Mouse (Mus musculus) limb, embryonic 10.5 days (tissue): Measurements from ENCODE around the gene Nol6. TPM values are rescaled to one million over a fixed set of nuclear protein-coding genes. Genes with fewer than 3 reads are reported as not detected.

ENCODE experiments used
- DNase-seq: peaks from one replicate; pipeline ENCODE4 v3.0.0-alpha.2; 2017; ENCODE audit warnings: low spot score
- H3K27ac ChIP-seq: fragments of 300-500 bp; sonication (generic); 2 replicates; pipeline ENCODE4 v1.5.1; 2016; ENCODE audit warnings: mild to moderate bottlenecking
- H3K27me3 ChIP-seq: fragments of 300-500 bp; sonication (generic); 2 replicates; pipeline ENCODE4 v1.6.1; 2016; ENCODE audit warnings: low read depth, mild to moderate bottlenecking; ENCODE audit not compliant: poor library complexity, severe bottlenecking
- H3K36me3 ChIP-seq: fragments of 300-500 bp; sonication (generic); 2 replicates; pipeline ENCODE4 v1.6.1; 2016; ENCODE audit warnings: mild to moderate bottlenecking, moderate library complexity
- H3K4me1 ChIP-seq: fragments of 300-500 bp; sonication (generic); 2 replicates; pipeline ENCODE4 v1.6.1; 2016
- H3K4me3 ChIP-seq: fragments of 300-500 bp; sonication (generic); 2 replicates; pipeline ENCODE4 v1.5.1; 2016; ENCODE audit warnings: mild to moderate bottlenecking, moderate library complexity
- H3K9me3 ChIP-seq: fragments of 300-500 bp; sonication (generic); replicated peaks from 2 replicates; pipeline ENCODE4 v1.6.1; 2016; ENCODE audit warnings: mild to moderate bottlenecking
- WGBS: fragments of 180-500 bp; shearing (Covaris S2); methylation state at CpG from one replicate; pipeline ENCODE4 v1.1.7; 2016; 5-methylcytosine and 5-hydroxymethylcytosine counted together
- polyA plus RNA-seq: library from polyadenylated mRNA; unstranded; fragments of >200 nt; fragmentation: Nextera tagmentation; extraction: Ambion mirVana; gene quantifications from 2 replicates; pipeline ENCODE4 v1.2.1, GENCODE M21; 2016

The Nol6 gene
- polyA plus RNA-seq, 1 experiment from 2014 or later = 39.7 TPM

DNA sequence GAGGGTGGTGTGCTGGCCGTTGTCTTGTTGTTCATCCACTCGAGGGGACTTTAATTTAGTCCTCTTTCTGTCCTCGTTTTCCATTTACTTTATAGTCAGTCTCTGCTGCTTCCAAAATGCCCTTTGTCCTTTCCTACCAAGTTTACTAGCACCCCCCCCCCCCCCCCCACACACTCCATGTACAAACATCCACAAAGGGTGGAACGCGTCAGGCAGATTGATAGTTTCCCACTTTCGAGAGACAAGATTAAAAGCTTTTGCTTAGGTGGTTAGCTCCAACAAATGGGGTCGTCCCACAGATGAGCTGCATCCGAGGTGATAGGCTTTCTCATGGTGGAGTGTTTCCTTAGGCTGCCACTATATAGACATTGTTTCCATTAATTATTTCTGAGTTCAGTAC, 12.6 kb upstream of the Nol6 start:
- no peaks in the 10 kb centered on the region for H3K9me3 ChIP-seq
- H3K36me3 ChIP-seq = peaks cover 39% of the 10 kb centered on the region
- 0% methylated on average over 8 of the region's 8 CpGs for WGBS
- peak overlapping the region; percentile 89 for H3K4me3 ChIP-seq
- peak overlapping the region; percentile 100 for H3K27ac ChIP-seq
- no peak for DNase-seq
- H3K4me1 ChIP-seq = peaks cover 25% of the 10 kb centered on the region
- H3K27me3 ChIP-seq = no peaks in the 10 kb centered on the region

DNA sequence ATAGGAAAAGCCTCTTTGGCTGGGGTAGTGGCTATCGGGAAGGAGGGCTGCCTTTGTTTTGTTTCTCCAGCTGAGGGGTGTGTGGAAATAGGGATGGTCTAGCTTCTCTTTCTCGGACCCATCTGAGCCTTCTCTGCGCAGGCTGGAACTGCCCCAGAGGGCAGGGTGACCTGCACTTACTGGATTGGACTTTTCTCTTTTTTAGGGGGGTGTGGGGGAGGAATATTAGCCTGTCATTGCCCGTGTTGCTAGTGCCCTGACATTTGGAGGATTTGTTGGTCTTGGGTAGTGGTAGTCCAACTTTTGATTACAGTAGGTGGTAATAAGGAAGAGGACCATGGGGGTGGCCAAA, 12.2 kb upstream of the Nol6 start:
- Histone ChIP-seq H3K4me3 (peak overlapping the region; percentile 89), H3K27me3 (no peaks in the 10 kb centered on the region), H3K36me3 (peaks cover 35% of the 10 kb centered on the region), H3K4me1 (peaks cover 25% of the 10 kb centered on the region), H3K27ac (peak overlapping the region; percentile 100), H3K9me3 (no peaks in the 10 kb centered on the region)
- no peak for DNase-seq
- 0% methylated on average over 4 of the region's 4 CpGs for WGBS

DNA sequence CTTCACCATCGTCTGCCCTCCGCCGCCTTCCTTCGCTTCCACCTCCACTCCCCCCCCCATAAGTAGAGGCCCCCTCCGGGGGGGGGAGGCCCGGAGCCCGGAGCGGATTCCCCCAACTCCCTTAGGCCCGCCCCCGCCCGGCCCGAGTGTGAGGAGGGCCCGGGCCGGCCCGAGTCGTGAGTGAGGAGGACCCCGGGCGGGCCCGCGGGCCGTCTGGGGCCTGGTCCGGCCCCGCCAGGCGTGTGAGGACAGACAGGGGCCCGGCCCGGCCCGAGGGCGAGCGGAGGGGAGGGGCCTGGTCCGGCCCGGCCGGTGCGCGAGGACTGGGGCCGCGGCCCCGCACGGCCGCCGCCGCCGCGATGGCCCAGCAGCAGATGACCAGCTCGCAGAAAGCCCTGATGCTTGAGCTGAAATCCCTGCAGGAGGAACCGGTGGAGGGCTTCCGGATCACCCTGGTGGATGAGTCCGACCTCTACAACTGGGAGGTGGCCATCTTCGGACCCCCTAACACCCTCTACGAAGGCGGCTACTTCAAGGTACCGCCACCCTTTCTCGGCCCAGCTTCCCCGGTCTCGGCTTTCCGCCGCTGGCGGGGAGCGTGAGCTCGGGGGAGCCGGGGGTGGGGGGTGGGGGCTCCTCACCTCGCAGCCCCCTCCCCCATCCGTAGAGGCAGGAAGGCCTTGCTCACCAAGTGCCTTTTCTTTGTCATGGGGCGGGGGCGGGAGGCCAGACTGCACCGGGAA, 11.6 kb upstream of the Nol6 start, which contains the start of gene Ube2r2:
Gene Ube2r2, plus strand, starts transcription at position 33 of the 743 bp plus-strand sequence.
- Histone ChIP-seq H3K27me3 (no peaks in the 10 kb centered on the region), H3K27ac (peak within 1 kb of the TSS; percentile 100), H3K4me3 (peak within 1 kb of the TSS; percentile 89), H3K4me1 (peaks cover 25% of the 10 kb centered on the region), H3K36me3 (peaks cover 29% of the 10 kb centered on the region), H3K9me3 (no peaks in the 10 kb centered on the region)
- WGBS = under 1% methylated on average over 61 of the region's 65 CpGs
- peak; percentile 82 for DNase-seq

DNA sequence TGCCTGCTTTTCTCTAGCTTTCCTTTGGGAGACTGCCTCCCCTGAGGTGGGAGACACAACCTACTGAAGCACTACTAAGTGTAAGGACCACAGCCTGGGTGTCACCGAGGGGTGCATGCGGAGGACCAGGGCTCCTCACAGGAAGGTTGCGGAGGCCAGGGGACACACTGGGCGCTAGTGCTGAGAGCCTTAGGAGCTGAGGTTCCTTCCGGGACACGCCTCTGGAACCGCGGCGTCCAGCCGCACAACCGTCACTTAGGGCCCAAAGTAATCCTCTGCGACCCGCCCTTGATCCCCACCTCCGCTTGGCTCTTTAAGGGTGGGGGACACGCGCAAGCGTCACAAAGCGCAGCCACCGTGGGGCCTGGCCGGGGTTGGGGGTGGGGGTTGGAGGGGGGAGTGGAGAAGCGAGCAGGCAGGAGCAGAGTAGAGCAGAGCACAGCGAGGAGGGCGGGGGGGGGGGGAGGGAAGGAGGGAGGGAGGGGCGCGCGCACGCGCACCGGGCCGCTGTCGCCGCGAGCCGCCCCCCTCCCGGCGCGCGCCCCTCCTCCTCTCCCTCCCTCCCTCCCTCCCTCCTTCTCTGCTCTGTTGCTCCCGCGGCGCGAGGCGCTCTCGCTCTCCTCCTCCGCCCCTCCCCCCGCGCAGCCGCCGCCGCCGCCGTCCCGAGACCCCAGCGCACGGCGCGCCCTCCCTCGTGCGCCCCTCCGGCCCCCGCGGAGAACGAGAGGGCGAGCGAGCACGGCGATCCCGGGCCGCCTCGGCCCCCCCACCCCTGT, 10.9 kb upstream of the Nol6 start:
- Histone ChIP-seq H3K9me3 (no peaks in the 10 kb centered on the region), H3K36me3 (peaks cover 22% of the 10 kb centered on the region), H3K4me1 (peaks cover 25% of the 10 kb centered on the region), H3K27ac (peak overlapping the region; percentile 100), H3K4me3 (peak overlapping the region; percentile 89), H3K27me3 (no peaks in the 10 kb centered on the region)
- WGBS = 1% methylated on average over 37 of the region's 70 CpGs
- DNase-seq = peak; percentile 91

DNA sequence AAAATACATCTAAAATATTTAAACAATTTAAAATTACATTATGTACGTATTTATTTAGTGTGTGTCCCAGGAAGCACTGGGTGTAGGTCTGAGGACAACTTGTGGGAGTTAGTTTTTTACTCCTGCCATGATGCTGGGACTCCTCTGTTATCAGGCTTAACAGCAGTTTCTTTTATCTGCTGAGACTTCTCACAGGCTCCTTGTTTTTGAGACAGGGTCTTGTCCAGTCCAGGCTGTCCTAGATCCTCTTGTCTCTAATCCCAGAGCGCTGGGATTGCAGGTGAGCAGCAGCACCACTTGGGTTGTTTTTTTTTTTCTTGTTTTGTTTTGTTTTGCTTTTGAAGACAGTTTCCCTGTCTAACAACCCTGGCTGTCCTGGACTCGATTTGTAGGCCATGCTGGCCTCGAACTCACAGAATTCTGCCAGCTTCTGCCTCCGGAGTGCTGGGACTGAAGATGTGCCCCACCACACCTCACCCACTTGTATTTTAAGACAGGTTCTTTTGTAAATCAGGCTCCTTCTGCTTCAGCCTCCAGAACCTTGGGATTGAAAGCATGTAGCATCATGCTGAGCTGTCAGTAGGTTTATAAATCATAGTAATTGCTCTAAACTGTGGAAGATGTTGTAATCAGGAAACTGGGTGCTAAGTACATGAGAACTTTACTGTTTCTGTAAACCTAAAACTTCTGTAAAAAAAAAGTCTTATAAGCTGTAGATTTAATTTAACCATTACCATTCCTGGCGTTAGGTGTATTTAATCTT, 9.5 kb upstream of the Nol6 start:
- H3K4me3 ChIP-seq = no peak overlapping the region
- DNase-seq = no peak
- no peaks in the 10 kb centered on the region for H3K27me3 ChIP-seq
- 78% methylated on average over 6 of the region's 6 CpGs for WGBS
- peaks cover 9% of the 10 kb centered on the region for H3K36me3 ChIP-seq
- H3K4me1 ChIP-seq = peaks cover 25% of the 10 kb centered on the region
- H3K9me3 ChIP-seq = no peaks in the 10 kb centered on the region
- H3K27ac ChIP-seq = peak overlapping the region; percentile 100; the same call in 1 of the 2 replicates

GRCm38 (mm10) chr4:41132471-41132870, 8.2 kb upstream of the Nol6 start:
- H3K27ac ChIP-seq = no peak overlapping the region
- no peaks in the 10 kb centered on the region for H3K9me3 ChIP-seq
- H3K4me1 ChIP-seq = peaks cover 20% of the 10 kb centered on the region
- no peaks in the 10 kb centered on the region for H3K36me3 ChIP-seq
- WGBS = 87% methylated on average over 6 of the region's 6 CpGs
- H3K4me3 ChIP-seq = no peak overlapping the region
- no peak for DNase-seq
- no peaks in the 10 kb centered on the region for H3K27me3 ChIP-seq

DNA sequence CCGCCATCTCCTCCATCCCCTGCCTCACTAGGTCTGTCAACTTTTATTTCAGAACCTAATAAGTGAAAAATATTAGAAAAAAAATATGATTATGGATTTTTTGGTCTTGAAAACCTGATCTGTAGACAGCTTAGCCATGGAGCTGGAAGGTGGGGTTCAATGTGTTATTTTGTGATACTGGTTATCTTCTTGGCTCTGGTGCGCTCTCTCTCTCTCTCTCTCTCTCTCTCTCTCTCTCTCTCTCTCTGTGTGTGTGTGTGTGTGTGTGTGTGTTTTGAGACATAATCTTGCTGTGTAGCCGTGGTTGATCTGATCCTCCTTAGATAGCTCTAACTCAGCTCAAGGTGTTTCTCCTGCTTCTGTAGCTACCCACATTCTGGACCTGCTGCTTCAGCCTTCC, 5.6 kb upstream of the Nol6 start:
- Histone ChIP-seq H3K4me3 (no peak overlapping the region), H3K4me1 (peaks cover 14% of the 10 kb centered on the region), H3K36me3 (no peaks in the 10 kb centered on the region), H3K27me3 (no peaks in the 10 kb centered on the region), H3K9me3 (no peaks in the 10 kb centered on the region), H3K27ac (no peak overlapping the region)
- no peak for DNase-seq
- 88% methylated on average over 3 of the region's 3 CpGs for WGBS

DNA sequence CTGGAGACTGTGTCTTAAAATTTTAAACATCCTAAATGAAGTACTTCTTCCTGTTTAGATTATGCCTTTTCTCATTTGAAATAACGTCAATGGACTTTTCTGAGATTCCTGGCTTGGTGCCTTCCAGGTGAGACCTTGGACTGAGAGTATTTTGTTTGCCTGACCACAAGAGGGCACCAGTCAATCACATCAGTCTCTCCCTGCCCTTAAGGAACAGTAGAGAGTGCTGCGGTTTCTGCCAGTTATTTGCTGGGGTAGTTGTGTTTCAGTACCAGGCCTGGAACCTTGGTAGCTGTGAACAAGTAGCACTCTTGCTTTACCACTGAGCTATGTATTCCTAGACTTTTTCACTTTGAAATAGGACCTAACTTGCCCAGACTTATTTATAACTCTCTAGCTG, 5.2 kb upstream of the Nol6 start:
- Histone ChIP-seq H3K27ac (no peak overlapping the region), H3K27me3 (no peaks in the 10 kb centered on the region), H3K36me3 (no peaks in the 10 kb centered on the region), H3K4me1 (peaks cover 10% of the 10 kb centered on the region), H3K9me3 (no peaks in the 10 kb centered on the region), H3K4me3 (no peak overlapping the region)
- WGBS = 16% methylated on average over 2 of the region's 2 CpGs
- DNase-seq = peak; percentile 69

DNA sequence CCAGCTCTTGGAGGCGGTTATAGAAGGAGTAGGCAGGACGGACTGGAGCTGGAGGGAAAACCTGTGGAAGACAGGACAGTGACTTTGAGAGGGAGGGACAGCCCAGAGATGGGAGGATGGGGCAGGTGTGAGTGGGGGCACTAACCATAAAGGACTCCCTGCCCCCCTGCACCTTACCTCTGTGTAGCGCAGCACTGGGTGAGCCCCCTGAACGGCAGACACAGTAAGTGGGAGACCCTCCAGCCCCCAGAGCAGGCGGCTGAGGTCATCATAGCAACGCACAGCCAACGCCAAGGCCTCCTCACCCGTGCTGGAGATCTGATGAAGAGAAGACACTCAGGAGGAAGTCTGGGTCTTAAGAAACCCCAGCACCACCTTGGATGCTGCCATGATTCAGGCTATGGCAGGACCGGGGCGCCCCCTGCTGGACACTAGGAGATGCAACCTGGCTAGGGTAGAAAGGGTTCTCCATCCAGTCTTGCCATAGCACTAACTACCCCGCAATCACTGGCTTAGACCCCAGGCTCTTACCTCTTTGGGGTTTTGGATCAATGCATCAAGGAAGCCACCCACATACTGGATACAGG, 5.5 kb downstream of the Nol6 start:
- 75% methylated on average over 11 of the region's 11 CpGs for WGBS
- H3K27ac ChIP-seq = no peak overlapping the region
- H3K4me3 ChIP-seq = no peak overlapping the region
- DNase-seq = peak; percentile 85
- no peaks in the 10 kb centered on the region for H3K9me3 ChIP-seq
- peaks cover 95% of the 10 kb centered on the region for H3K36me3 ChIP-seq
- peaks cover 8% of the 10 kb centered on the region for H3K4me1 ChIP-seq
- no peaks in the 10 kb centered on the region for H3K27me3 ChIP-seq

- H3K4me1 ChIP-seq = no peaks in the 10 kb centered on the region
- H3K27me3 ChIP-seq = no peaks in the 10 kb centered on the region
- H3K27ac ChIP-seq = no peak overlapping the region
- H3K9me3 ChIP-seq = no peaks in the 10 kb centered on the region
- H3K4me3 ChIP-seq = no peak overlapping the region
- 75% methylated on average over 3 of the region's 3 CpGs for WGBS
- DNase-seq = peak; percentile 32
- H3K36me3 ChIP-seq = peaks cover 84% of the 10 kb centered on the region
Observed at GRCm38 (mm10) chr4:41116817-41117216, 7.4 kb downstream of the Nol6 start.

- Histone ChIP-seq H3K9me3 (no peaks in the 10 kb centered on the region), H3K36me3 (peaks cover 74% of the 10 kb centered on the region), H3K27me3 (no peaks in the 10 kb centered on the region), H3K4me3 (no peak overlapping the region), H3K27ac (no peak overlapping the region), H3K4me1 (no peaks in the 10 kb centered on the region)
- no peak for DNase-seq
- 95% methylated on average over 15 of the region's 15 CpGs for WGBS
Observed at GRCm38 (mm10) chr4:41115793-41116192, 8.5 kb downstream of the Nol6 start.

DNA sequence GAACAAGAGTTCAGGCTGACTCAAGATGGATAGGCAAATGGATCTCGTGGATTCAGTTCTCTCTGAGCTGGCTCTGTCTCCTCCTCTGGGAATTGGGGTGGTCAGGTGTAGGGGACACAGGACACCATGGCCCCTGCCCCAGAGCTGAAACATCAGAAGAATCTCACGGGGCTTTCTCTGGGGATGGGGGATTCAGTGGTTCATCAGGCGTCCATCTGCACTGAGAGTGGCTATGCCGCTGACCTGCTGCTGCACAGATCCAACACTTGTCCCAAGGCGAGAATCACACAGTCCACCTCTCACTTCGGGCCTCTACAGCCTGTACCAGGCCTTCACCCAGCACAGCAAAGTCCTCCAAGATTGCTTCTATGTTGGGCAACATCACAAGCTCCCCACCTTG, 9.2 kb downstream of the Nol6 start:
- no peak for DNase-seq
- WGBS = 88% methylated on average over 6 of the region's 6 CpGs
- H3K36me3 ChIP-seq = peaks cover 67% of the 10 kb centered on the region
- no peaks in the 10 kb centered on the region for H3K4me1 ChIP-seq
- no peaks in the 10 kb centered on the region for H3K27me3 ChIP-seq
- no peak overlapping the region for H3K4me3 ChIP-seq
- no peaks in the 10 kb centered on the region for H3K9me3 ChIP-seq
- no peak overlapping the region for H3K27ac ChIP-seq
